Mouse (Mus musculus) lung, postnatal 4 days (tissue): ENCODE results near the gene Crispld2.

Experiments
- DNase-seq, 2 experiments: peaks; one replicate each; pipeline ENCODE4 v3.0.0; 2021

The Crispld2 gene

GRCm38 (mm10) chr8:119992249-119992648 lies at the start of gene Crispld2:
Crispld2 (plus strand) TSS chr8:119992438.
- DNase-seq, result peak; percentile 83 to 88

- no peak for DNase-seq
These were observed 48.6 kb upstream of the Crispld2 start for GRCm38 (mm10) chr8:119943616-119944015.

- peak; percentile 62 to 82 for DNase-seq
These were observed 48.0 kb upstream of the Crispld2 start for GRCm38 (mm10) chr8:119944096-119944811.

GRCm38 (mm10) chr8:119946326-119946865 lies 45.8 kb upstream of the Crispld2 start:
- no peak for DNase-seq

- DNase-seq, result no peak
These were observed 44.6 kb upstream of the Crispld2 start for GRCm38 (mm10) chr8:119947653-119948052.

GRCm38 (mm10) chr8:119948340-119948739 lies 43.9 kb upstream of the Crispld2 start:
- DNase-seq, result no peak

GRCm38 (mm10) chr8:119952282-119952681 lies 40.0 kb upstream of the Crispld2 start:
- DNase-seq, result no peak

GRCm38 (mm10) chr8:119952747-119953146 lies 39.5 kb upstream of the Crispld2 start:
- DNase-seq, result no peak

GRCm38 (mm10) chr8:119955333-119955732 lies 36.9 kb upstream of the Crispld2 start:
- no peak for DNase-seq

- no peak for DNase-seq
These were observed 34.2 kb upstream of the Crispld2 start for GRCm38 (mm10) chr8:119958076-119958475.

GRCm38 (mm10) chr8:119960531-119961104 lies 31.6 kb upstream of the Crispld2 start:
- DNase-seq, result peak; percentile 36 to 73

GRCm38 (mm10) chr8:119964859-119965258 lies 27.4 kb upstream of the Crispld2 start:
- DNase-seq, result no peak

GRCm38 (mm10) chr8:119967435-119967834 lies 24.8 kb upstream of the Crispld2 start:
- DNase-seq, result no peak

GRCm38 (mm10) chr8:119970169-119970568 lies 22.1 kb upstream of the Crispld2 start:
- no peak for DNase-seq

- DNase-seq, result peak; percentile 27 to 50
These were observed 19.7 kb upstream of the Crispld2 start for GRCm38 (mm10) chr8:119972558-119972957.

GRCm38 (mm10) chr8:119978770-119979381 lies 13.4 kb upstream of the Crispld2 start:
- peak in 1 of 2 experiments; percentile 29 for DNase-seq

- no peak for DNase-seq
These were observed 11.0 kb upstream of the Crispld2 start for GRCm38 (mm10) chr8:119981253-119981652.

- peak; percentile 25 to 36 for DNase-seq
These were observed 8.2 kb upstream of the Crispld2 start for GRCm38 (mm10) chr8:119984085-119984484.

- no peak for DNase-seq
These were observed 6.1 kb upstream of the Crispld2 start for GRCm38 (mm10) chr8:119986174-119986573.

GRCm38 (mm10) chr8:119988087-119988486 lies 4.2 kb upstream of the Crispld2 start:
- peak; percentile 32 to 48 for DNase-seq

GRCm38 (mm10) chr8:119994114-119994513 lies 1.9 kb downstream of the Crispld2 start:
- peak in 1 of 2 experiments; percentile 51 for DNase-seq

- DNase-seq, result peak in 1 of 2 experiments; percentile 67
These were observed 2.3 kb downstream of the Crispld2 start for GRCm38 (mm10) chr8:119994556-119994955.

GRCm38 (mm10) chr8:119997266-119997665 lies 5.0 kb downstream of the Crispld2 start:
- DNase-seq, result no peak

GRCm38 (mm10) chr8:120000461-120000860 lies 8.2 kb downstream of the Crispld2 start:
- DNase-seq, result peak in 1 of 2 experiments; percentile 56
